Mouse (Mus musculus): ENCODE results near the gene Slc4a4.

DNA sequence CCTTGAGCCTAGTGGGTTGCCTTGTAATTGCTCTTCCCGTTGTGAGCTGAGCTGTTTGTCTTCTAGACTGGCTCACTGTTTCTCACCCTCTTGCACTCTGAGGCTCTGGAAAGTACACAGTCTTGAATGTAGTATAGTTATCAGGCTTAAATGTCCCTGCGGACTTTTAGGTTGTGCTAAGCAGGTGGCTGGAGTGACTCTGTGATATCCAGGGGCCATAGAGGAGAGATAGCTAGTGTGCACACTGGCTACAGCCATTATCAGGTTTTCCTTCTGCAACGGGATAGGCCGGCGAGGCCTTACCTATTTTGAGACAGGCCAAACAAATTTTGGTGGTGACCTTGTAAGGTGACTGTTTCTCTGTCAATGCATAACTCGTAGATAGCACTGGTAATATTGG lies 110.7 kb downstream of the Slc4a4 start:
- TF ChIP-seq CTCF (IDR thresholded peaks at IDR 0.05; ENCODE audit: borderline replicate concordance, extremely low read depth, insufficient read depth, insufficient read length): no peak
- TF ChIP-seq POLR2A (IDR thresholded peaks at IDR 0.05; ENCODE audit: borderline replicate concordance, extremely low read depth, insufficient read depth, insufficient read length, poor library complexity, severe bottlenecking): no peak
